Mouse (Mus musculus) ES-E14 (cell line): ENCODE measurements at regions not wholly inside any gene's neighbourhood (a gene's known extent, or its start where the extent isn't known, plus 50 kb on each side); places are given as distances from the start of the nearest gene placed in this dataset.

ENCODE experiments used
- CHD2 ChIP-seq: IDR thresholded peaks from 2 replicates; pipeline ENCODE4 v1.6.1; 2014; ENCODE audit warnings: mild to moderate bottlenecking, low read depth, low read length, inconsistent platforms
- MAFK ChIP-seq: IDR thresholded peaks from 2 replicates; pipeline ENCODE4 v1.6.1; 2014; ENCODE audit warnings: mild to moderate bottlenecking, low read depth, low read length, inconsistent platforms; ENCODE audit not compliant: insufficient read depth
- ZC3H11A ChIP-seq: IDR thresholded peaks from 2 replicates; pipeline ENCODE4 v1.6.1; 2012; ENCODE audit warnings: low read depth, mild to moderate bottlenecking, inconsistent platforms, low read length, borderline replicate concordance
- ZNF384 ChIP-seq: IDR thresholded peaks from 2 replicates; pipeline ENCODE4 v1.6.1; 2012; ENCODE audit warnings: low read depth, low read length, inconsistent platforms

DNA sequence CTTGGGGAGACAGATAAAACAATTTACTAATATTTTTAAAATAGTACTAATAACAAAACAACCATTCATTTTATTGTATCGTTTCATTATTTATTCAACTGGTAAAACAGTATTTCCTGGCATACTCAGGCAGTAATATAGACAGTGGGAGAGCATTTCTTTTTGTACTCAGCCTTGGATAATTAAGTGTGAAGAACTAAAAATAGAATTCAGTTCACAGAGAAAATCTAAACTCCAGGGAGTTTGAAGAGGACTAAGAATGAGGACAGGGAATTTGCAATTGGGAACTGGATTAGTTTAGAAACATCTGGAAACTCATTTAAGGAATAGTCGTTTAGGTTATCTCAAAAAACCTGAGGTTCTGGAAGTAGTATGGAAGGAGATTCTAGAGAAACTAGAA, 525.4 kb upstream of the Gje1 start:
- TF ChIP-seq ZC3H11A (no peak), MAFK (no peak), CHD2 (no peak), ZNF384 (no peak)
